Mouse (Mus musculus) olfactory bulb, adult 2 months (tissue): Measurements from ENCODE around the gene Ell.

Source experiments
- CTCF ChIP-seq: fragments of 200-500 bp; IDR thresholded peaks from 2 replicates; pipeline ENCODE4 v1.5.1; 2012; ENCODE audit warnings: low read depth, mild to moderate bottlenecking, low read length, moderate library complexity; ENCODE audit not compliant: insufficient read depth
- POLR2A ChIP-seq: fragments of 200-500 bp; IDR thresholded peaks from 2 replicates; pipeline ENCODE4 v1.6.1; 2012; ENCODE audit warnings: mild to moderate bottlenecking, low read depth, low read length, moderate library complexity; ENCODE audit not compliant: insufficient read depth

- no peak for TF ChIP-seq CTCF
- TF ChIP-seq POLR2A, result no peak
Observed at GRCm38 (mm10) chr8:70608749-70609367, 69.6 kb downstream of the Ell start, which contains the start of gene Ssbp4.
